Mouse (Mus musculus): ENCODE data around the gene Milr1. TPM values are rescaled to one million over a fixed set of nuclear protein-coding genes. Genes with fewer than 3 reads are reported as not detected.
A peak's percentile ranks its signal among the peaks of the same experiment; 100 is the strongest.

Milr1 gene
- polyA plus RNA-seq, 1 experiment = 0.40 TPM

DNA sequence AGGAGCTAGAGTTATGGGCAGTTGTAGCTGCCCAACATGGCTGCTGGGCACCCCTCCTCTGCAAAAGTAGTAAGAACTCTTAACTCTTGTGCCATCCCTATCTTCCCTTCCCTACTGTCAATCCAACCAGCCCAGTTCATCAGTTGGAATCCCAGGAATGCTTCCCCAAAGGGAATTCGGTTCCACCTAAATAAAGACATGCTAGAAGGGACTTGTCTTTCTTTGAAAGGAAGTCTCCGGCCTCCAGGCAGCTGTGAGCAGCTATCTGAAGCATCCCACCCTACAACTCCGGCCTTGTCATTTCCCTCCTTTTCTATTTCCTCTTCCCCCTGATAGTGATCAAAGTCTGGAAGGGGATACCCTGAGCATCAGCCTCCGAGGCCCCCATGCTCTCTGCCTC is 44.8 kb upstream of the Milr1 start:
- no peak overlapping the region for H3K4me3 ChIP-seq (ENCODE audit: low read depth, low read length)
- H3K9me3 ChIP-seq (replicated peaks; ENCODE audit: control insufficient read depth, insufficient read depth, low read length, poor library complexity, severe bottlenecking) = 0 out of 2 replicates have a peak, but pooled peaks cover 2% of the 10 kb centered on the region
- H3K36me3 ChIP-seq (ENCODE audit: control insufficient read depth, insufficient read depth, low read length, poor library complexity, severe bottlenecking) = no peaks in the 10 kb centered on the region
- H3K4me1 ChIP-seq (ENCODE audit: control insufficient read depth, insufficient read depth, low read length) = peaks cover 18% of the 10 kb centered on the region
- no peaks in the 10 kb centered on the region for H3K27me3 ChIP-seq (ENCODE audit: control insufficient read depth, insufficient read depth, low read length, poor library complexity, severe bottlenecking)
- TF ChIP-seq EP300 (IDR thresholded peaks at IDR 0.05; ENCODE audit: insufficient read depth, low read depth, low read length) = peak; percentile 58; the same call in 1 of the 2 replicates
- no peak for TF ChIP-seq CTCF (IDR thresholded peaks at IDR 0.05; ENCODE audit: low read depth, low read length)
- H3K9ac ChIP-seq (ENCODE audit: low read depth, poor library complexity, severe bottlenecking) = no peak overlapping the region
- H3K27ac ChIP-seq (ENCODE audit: insufficient read depth, low read length) = peak overlapping the region; percentile 68

DNA sequence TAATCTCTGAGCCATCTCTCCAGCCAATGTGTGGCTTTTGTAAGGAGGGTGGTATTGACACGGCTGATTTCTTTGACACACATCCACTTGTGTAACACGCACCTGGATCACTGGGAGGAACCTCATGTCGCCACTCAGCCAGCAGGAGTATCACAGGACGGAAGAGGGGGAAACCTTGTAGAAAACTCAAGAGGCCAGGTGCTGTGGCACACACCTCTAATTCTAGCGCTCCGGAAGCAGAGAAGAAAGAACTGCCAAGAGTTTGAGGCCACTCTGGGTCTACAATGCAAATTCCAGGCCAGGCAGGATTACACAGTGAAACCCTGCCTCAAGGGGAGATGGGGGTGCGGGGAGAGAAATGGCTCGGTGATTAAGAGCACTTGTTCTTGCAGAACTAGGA is 43.9 kb upstream of the Milr1 start:
- H3K27ac ChIP-seq (ENCODE audit: insufficient read depth, low read length) = peak overlapping the region; percentile 35; the same call in 1 of the 2 replicates
- H3K9ac ChIP-seq (ENCODE audit: low read depth, poor library complexity, severe bottlenecking) = no peak overlapping the region
- peaks cover 15% of the 10 kb centered on the region for H3K4me1 ChIP-seq (ENCODE audit: control insufficient read depth, insufficient read depth, low read length)
- TF ChIP-seq EP300 (IDR thresholded peaks at IDR 0.05; ENCODE audit: insufficient read depth, low read depth, low read length) (no peak), POLR2A (IDR thresholded peaks at IDR 0.05; ENCODE audit: insufficient read depth, low read length) (no peak), CTCF (IDR thresholded peaks at IDR 0.05; ENCODE audit: low read depth, low read length) (no peak)
- H3K36me3 ChIP-seq (ENCODE audit: control insufficient read depth, insufficient read depth, low read length, poor library complexity, severe bottlenecking) = no peaks in the 10 kb centered on the region
- 0 out of 2 replicates have a peak, but pooled peaks cover 2% of the 10 kb centered on the region for H3K9me3 ChIP-seq (replicated peaks; ENCODE audit: control insufficient read depth, insufficient read depth, low read length, poor library complexity, severe bottlenecking)
- H3K27me3 ChIP-seq (ENCODE audit: control insufficient read depth, insufficient read depth, low read length, poor library complexity, severe bottlenecking) = no peaks in the 10 kb centered on the region
- no peak overlapping the region for H3K4me3 ChIP-seq (ENCODE audit: low read depth, low read length)

DNA sequence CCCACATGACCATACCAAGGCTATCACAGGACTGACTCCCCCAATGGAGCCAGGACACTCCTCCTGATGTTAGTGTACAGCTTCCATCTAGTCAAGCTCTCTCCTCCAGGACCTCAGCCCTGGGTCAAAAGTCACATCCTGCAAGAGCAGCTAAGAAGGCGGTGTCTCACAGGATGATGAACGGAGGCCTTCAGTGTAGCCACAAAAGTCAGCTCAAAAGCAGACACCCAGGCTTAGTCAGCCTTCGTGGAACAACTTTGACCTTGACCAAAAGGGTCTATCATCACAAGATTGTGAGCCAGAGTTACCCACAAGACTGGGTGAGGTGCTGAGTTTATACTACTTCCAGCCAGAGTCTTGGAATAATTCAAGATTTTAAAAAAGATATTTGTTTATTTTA is 43.2 kb upstream of the Milr1 start:
- TF ChIP-seq CTCF (IDR thresholded peaks at IDR 0.05; ENCODE audit: low read depth, low read length) = no peak
- no peak for TF ChIP-seq POLR2A (IDR thresholded peaks at IDR 0.05; ENCODE audit: insufficient read depth, low read length)
- no peak for TF ChIP-seq EP300 (IDR thresholded peaks at IDR 0.05; ENCODE audit: insufficient read depth, low read depth, low read length)
- Histone ChIP-seq H3K9me3 (replicated peaks; ENCODE audit: control insufficient read depth, insufficient read depth, low read length, poor library complexity, severe bottlenecking) (0 out of 2 replicates have a peak, but pooled peaks cover 2% of the 10 kb centered on the region), H3K27ac (ENCODE audit: insufficient read depth, low read length) (no peak overlapping the region), H3K27me3 (ENCODE audit: control insufficient read depth, insufficient read depth, low read length, poor library complexity, severe bottlenecking) (no peaks in the 10 kb centered on the region), H3K4me1 (ENCODE audit: control insufficient read depth, insufficient read depth, low read length) (peaks cover 15% of the 10 kb centered on the region), H3K9ac (ENCODE audit: low read depth, poor library complexity, severe bottlenecking) (no peak overlapping the region), H3K4me3 (ENCODE audit: low read depth, low read length) (no peak overlapping the region), H3K36me3 (ENCODE audit: control insufficient read depth, insufficient read depth, low read length, poor library complexity, severe bottlenecking) (no peaks in the 10 kb centered on the region)

DNA sequence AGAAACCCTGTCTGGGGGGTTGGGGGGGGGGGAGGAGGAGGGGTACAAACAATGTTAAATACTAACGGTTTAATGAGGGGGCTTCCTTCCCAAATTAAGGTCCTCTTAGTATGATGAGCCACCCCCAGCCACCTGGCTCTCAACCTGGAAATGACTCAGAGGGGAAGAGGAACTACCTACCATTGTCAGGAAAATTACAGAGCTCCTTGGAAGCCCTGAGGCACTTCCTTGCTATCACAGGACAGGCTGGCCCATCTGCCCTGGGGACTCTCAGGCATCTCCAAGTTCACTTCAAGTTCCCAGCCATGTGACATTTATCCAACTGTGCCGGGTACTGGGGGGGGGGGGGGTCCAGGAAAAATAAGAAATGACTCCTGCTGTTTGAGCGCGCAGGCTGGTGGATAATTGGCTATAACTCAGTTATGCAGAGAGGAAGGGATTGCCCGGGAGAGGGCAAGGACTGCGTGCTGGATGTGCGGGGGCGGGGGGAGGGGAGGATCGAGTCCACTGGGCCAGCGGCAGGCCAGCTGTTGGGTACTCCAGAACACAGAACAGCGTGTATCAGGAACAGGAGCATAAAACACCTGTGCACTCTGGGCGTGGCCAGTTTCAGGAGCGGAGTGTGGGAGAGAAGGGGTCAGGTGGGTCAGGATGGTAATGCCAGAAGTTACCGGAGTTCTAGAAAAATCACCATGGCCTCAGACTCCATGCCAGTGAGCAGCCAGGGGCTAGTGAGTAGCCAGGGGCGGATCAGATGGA is 41.6 kb upstream of the Milr1 start:
- peak overlapping the region; percentile 19; the same call in 1 of the 2 replicates for H3K9ac ChIP-seq (ENCODE audit: low read depth, poor library complexity, severe bottlenecking)
- no peaks in the 10 kb centered on the region for H3K27me3 ChIP-seq (ENCODE audit: control insufficient read depth, insufficient read depth, low read length, poor library complexity, severe bottlenecking)
- H3K4me3 ChIP-seq (ENCODE audit: low read depth, low read length) = peak overlapping the region; percentile 22
- no peaks in the 10 kb centered on the region for H3K36me3 ChIP-seq (ENCODE audit: control insufficient read depth, insufficient read depth, low read length, poor library complexity, severe bottlenecking)
- no peak for TF ChIP-seq EP300 (IDR thresholded peaks at IDR 0.05; ENCODE audit: insufficient read depth, low read depth, low read length)
- no peak for TF ChIP-seq POLR2A (IDR thresholded peaks at IDR 0.05; ENCODE audit: insufficient read depth, low read length)
- no peak for TF ChIP-seq CTCF (IDR thresholded peaks at IDR 0.05; ENCODE audit: low read depth, low read length)
- peaks cover 15% of the 10 kb centered on the region for H3K4me1 ChIP-seq (ENCODE audit: control insufficient read depth, insufficient read depth, low read length)
- 0 out of 2 replicates have a peak overlapping the region, but pooled peaks have one; percentile 1 for H3K27ac ChIP-seq (ENCODE audit: insufficient read depth, low read length)
- H3K9me3 ChIP-seq (replicated peaks; ENCODE audit: control insufficient read depth, insufficient read depth, low read length, poor library complexity, severe bottlenecking) = no peaks in the 10 kb centered on the region

DNA sequence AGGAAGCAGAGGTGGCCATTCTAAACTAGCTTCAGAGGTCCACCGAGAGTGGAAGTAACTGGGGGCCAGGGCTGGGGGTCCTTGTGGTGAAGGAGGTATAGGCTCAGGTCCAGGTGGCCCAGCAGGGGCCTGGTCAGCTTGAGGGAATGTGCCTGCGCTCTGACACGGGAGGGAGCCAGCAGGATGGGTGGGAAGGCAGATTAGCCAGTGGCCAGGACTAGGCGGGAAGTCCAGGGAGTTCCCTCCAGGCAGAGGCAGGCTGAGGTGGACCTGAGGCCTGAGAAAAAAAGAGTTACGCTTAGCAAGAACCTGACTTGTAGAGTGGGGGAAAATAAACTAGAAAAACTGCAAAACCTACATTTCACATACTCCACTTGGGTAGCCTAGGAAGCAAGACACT is 40.2 kb upstream of the Milr1 start:
- H3K27ac ChIP-seq (ENCODE audit: insufficient read depth, low read length) = no peak overlapping the region
- H3K27me3 ChIP-seq (ENCODE audit: control insufficient read depth, insufficient read depth, low read length, poor library complexity, severe bottlenecking) = no peaks in the 10 kb centered on the region
- TF ChIP-seq EP300 (IDR thresholded peaks at IDR 0.05; ENCODE audit: insufficient read depth, low read depth, low read length) (no peak), POLR2A (IDR thresholded peaks at IDR 0.05; ENCODE audit: insufficient read depth, low read length) (no peak), CTCF (IDR thresholded peaks at IDR 0.05; ENCODE audit: low read depth, low read length) (no peak)
- no peak overlapping the region for H3K4me3 ChIP-seq (ENCODE audit: low read depth, low read length)
- H3K9me3 ChIP-seq (replicated peaks; ENCODE audit: control insufficient read depth, insufficient read depth, low read length, poor library complexity, severe bottlenecking) = no peaks in the 10 kb centered on the region
- peaks cover 10% of the 10 kb centered on the region for H3K4me1 ChIP-seq (ENCODE audit: control insufficient read depth, insufficient read depth, low read length)
- no peaks in the 10 kb centered on the region for H3K36me3 ChIP-seq (ENCODE audit: control insufficient read depth, insufficient read depth, low read length, poor library complexity, severe bottlenecking)
- H3K9ac ChIP-seq (ENCODE audit: low read depth, poor library complexity, severe bottlenecking) = no peak overlapping the region

DNA sequence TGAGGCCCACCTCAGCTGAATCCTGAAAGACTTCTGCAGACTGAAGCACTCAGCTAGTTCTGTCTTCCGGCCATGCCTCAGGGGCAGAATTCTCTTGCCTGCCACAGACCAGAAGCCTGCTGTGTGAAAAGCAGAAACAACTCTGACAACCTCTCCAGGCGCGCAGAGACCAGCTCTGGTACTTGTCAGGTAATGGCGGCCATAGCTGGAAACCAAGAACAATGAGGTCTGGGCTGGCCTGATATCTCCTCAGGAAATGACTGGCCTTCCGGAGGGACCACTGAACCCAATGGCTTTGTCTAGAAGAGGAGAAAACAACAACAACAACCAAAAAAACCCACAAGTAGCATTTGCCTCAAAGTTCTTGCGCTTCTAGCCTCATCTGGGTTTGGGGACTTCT is 36.0 kb upstream of the Milr1 start:
- H3K9ac ChIP-seq (ENCODE audit: low read depth, poor library complexity, severe bottlenecking) = no peak overlapping the region
- H3K27me3 ChIP-seq (ENCODE audit: control insufficient read depth, insufficient read depth, low read length, poor library complexity, severe bottlenecking) = no peaks in the 10 kb centered on the region
- TF ChIP-seq CTCF (IDR thresholded peaks at IDR 0.05; ENCODE audit: low read depth, low read length) = no peak
- TF ChIP-seq EP300 (IDR thresholded peaks at IDR 0.05; ENCODE audit: insufficient read depth, low read depth, low read length) = no peak
- no peak for TF ChIP-seq POLR2A (IDR thresholded peaks at IDR 0.05; ENCODE audit: insufficient read depth, low read length)
- peak overlapping the region; percentile 24 for H3K27ac ChIP-seq (ENCODE audit: insufficient read depth, low read length)
- H3K36me3 ChIP-seq (ENCODE audit: control insufficient read depth, insufficient read depth, low read length, poor library complexity, severe bottlenecking) = no peaks in the 10 kb centered on the region
- no peaks in the 10 kb centered on the region for H3K4me1 ChIP-seq (ENCODE audit: control insufficient read depth, insufficient read depth, low read length)
- 0 out of 2 replicates have a peak, but pooled peaks cover 3% of the 10 kb centered on the region for H3K9me3 ChIP-seq (replicated peaks; ENCODE audit: control insufficient read depth, insufficient read depth, low read length, poor library complexity, severe bottlenecking)
- H3K4me3 ChIP-seq (ENCODE audit: low read depth, low read length) = peak overlapping the region; percentile 1; the same call in 1 of the 2 replicates
